Mouse (Mus musculus) spleen, adult 18-20 months (tissue): Measurements from ENCODE around the gene Mvb12b.

ENCODE experiments used
- DNase-seq, 2 experiments: peaks; one replicate each; pipeline ENCODE4 v3.0.0; 2022; ENCODE audit warnings: mixed read lengths in 2 of 2

The Mvb12b gene

DNA sequence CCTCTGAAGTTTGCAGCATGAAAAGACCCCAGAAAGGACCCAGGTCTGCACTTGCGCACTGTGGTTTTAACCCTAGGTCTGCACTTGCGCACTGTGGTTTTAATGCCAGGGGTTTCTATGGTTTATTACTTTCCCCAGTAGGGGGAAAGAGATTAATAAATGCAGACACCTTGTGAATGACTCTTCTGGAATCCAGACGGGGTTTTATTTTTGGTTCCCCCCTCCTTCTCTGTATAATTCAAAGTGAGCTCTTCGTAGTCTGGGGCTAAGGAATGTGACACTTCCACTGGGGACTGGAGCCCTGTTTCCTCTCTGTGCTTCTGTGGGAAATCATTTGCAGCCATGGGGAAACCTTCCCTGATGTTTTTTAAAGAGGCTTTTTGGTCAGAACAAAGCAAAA lies 113.6 kb downstream of the Mvb12b start:
- no peak for DNase-seq

DNA sequence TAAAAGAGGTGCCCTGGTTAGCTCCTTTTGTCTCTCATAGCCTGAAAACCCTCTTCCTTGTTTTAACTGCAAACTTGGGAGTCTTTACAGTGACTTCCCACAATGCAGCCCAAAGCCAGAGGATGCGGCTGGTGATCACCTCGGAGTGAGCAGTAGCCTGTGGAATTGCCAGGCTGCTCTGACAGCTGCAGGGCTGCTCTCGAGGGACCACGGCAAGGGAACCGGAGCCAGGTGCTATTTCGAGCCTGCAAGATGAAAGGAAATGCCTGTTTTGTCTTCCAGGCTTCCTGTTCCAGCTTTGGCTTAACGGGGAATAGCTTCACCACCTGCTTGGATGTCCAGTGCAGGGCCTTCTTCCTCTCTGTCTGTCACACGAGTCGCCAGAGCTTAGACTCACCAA lies 115.3 kb downstream of the Mvb12b start:
- no peak for DNase-seq

DNA sequence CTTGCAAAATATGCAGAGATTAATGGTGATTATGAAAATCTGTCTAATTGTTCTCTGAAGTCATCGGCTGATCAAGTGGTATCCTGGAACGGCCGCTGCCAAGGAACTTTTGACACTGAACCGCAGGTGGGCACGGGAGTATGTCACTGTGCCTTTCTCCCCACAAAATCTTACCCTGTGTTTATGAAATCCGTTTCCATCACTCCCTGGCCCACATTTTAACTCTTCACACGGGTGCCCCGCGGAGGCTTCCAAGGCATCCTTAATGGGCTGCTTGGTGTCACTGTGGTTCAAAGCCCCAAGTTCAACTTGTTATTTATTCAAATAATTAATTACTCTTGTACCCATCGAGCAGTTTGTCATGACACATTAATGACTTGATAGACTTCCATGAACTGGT lies 116.4 kb downstream of the Mvb12b start:
- DNase-seq = no peak

DNA sequence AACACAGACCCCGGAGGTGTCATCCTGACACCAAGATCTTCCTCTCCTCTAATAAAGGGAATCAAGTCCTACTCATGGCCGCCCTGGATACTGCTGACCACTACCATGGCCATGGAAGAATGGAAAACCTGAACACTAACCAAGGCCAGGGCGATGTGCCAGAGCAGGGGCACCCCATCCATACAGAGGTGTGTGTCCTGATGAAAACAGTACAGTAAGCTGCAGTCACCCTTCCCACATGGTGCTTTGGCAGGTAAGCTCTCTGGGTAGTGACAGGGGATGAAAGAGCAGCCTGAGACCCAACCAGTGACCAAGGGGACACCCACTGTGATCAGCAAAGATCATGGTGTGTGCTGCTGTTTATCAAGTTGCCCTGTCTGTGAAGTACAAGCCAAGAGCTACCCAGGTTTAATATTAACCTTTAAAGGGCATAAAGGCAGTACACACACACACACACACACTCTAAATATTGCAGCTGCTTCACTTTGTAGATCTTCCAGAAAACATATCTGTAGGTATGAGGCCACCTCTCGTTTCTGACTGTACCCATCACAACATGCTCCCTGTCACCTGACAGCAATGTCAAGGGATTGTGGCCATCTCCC lies 117.1 kb downstream of the Mvb12b start:
- no peak for DNase-seq

DNA sequence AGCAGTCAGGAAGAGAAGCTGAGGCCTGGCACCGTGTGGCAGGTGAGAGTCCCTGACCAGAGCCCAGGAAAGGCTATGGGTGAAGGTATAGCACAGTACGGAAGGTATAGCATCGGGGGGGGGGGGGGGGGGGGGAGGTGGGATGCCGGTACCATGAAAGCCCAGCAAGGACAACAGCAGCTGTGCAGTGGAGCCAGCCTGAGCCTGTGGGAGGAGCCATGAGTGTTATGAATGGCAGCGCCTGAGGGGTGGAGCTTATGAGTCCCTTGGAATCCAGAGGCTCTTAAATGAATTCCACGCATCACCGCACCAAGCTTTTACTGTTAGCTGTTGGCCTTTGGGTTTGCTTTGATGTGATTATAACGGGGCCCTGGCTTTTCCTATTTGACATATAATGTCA lies 123.3 kb downstream of the Mvb12b start:
- no peak for DNase-seq

DNA sequence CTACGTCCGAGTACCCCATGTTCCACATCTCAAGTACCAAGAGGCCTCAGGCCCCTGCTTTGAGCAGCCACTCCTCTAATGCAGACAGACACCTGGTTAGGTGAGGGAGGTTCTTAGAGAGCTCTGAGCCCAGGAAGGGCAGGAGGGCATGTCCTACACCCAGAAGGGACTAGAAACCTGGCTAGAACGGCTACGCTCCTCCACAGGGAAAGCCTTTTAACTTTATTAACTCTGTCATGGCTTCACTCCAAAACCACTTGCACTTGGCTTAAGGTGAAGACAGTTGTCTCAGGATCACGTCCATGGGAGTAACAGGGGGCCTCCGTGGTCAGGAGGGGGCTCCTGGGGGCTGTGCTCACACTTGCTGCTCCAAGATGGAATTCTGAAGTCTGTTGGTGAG lies 125.5 kb downstream of the Mvb12b start:
- DNase-seq = no peak

DNA sequence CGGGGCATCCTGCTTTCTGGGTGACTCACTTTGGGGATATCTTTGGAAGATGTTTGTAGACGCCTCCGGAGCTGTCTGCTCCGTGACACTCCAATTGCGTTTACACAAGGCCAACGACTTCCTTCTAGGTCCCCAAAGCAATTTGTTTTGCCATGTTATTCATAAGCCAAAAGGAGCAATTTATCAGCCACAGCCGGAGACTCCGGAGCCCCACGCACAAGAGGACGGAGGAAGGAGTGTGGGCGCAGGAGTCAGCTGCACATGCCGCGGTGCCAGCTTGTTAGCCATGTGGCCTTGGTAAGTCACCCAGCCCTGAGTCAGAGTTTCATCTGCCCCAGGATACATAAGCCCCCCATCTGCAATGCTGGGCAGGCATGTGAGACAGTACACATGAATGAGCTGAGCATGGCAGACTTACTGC lies 127.2 kb downstream of the Mvb12b start:
- DNase-seq = no peak

DNA sequence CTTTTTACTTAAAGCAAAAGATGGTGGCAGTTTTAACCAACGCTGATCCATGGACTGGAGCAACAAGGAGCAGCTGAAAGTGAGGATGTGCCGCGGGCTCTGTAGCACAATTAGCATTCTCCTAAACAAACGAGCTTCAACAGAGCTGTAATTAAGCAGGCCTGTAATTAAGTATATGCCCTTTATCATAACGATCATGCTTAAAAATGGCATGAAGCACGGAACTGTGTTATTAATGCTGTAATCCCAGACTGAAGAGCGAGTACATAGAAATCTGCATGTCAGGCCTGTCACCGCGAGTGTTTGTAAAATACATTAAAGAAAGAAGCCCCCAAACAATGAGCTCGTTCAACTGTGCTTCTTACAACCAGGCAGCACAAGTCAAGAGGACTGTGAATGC lies 128.3 kb downstream of the Mvb12b start:
- no peak for DNase-seq

DNA sequence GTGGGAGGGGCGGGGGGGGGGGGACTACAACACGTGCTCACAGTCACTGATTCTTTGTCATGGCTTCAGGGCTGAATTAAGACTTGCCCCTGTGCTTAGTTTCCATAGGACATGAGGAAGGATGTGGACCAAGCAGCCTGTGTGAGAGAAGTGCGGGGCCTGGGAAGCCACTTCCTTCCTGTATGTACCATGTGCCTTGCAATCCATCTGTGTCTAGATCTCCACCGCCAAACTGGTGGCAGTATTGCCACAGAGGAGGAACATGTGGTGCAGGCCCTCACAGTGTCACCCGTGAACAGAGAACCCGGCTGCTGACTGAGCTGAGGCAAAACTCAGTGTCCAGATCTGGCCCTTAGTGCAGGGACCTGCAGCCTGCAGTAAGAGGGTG lies 132.1 kb downstream of the Mvb12b start:
- DNase-seq = no peak

DNA sequence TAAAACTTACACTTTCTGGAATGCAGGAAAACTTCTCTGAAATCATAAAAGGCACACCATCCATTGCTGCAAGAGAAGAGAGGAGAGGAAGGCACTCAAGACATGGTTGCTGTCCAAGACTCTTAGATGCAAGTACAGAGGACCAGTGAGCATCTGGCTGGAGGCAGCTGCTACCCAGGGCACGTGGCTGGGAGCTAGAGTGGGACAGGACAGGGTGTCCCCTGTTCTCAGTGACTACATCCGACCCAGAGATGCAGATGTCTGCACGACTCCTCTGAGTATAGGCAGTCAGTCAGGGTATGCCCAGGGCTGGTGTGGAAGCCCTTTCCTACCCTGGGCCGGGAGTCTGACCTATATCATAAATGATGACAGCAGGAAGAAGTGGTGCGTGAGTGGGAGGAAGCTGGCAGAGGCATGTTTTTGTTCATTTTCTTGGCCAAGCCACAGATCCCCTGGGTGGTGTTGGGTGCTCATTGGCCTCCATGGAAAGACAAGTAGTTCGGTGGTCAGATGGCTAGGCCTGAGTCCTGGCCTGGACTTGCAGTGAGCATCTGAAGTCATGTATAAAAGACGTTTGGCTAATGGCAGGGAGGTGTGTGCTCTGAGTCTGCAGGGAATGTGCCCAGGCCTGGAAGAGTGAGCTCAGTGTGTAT lies 132.6 kb downstream of the Mvb12b start:
- no peak for DNase-seq

DNA sequence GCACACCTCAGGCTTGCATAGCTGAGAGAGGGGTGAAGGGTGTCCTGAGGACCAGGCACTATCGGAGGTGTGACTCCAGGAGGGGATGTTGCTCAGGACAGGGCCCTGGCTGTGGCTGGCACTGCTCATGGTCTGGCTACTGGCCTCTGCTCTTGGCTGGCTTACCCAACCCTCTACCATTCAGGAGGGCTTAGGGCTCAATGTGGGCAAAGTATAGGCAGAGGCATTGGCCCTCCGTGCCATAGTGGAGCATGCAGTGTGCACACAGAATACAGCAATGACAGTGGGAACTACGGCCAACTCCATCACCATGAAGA lies 133.5 kb downstream of the Mvb12b start:
- no peak for DNase-seq

DNA sequence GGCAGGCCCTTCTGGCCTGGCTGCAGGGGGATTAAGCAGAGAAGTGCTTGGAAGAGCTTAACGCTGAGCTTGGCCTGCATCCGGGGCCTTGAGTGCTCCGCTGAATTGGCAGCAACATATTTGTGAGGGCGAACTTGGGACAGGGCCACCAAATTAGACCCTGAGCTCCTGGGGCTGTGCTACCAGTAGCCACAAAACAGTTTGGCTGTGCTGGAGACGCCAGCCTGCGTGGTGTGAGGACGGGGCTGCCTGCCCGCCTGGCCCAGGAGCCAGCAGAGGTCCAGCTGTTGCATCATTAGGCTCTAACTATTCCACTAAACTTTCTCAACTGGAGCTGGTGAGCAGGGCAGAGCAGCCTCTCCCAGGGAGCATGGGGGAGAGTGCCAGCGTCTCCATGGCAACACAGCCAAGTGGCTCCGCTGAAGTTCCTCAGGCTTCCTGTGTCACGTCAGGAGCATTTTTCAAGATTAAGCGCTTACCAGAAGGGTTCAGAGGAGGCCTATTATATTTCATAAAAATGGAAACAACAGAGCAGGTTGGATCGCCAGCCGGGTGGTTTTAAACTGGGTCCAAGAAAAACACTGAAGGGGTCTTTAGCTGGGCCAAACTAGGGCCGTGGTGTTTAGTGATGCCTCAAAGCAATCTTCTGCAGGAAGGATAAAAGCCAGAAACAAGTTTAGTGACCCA lies 134.0 kb downstream of the Mvb12b start:
- peak; percentile 19 to 35 for DNase-seq

DNA sequence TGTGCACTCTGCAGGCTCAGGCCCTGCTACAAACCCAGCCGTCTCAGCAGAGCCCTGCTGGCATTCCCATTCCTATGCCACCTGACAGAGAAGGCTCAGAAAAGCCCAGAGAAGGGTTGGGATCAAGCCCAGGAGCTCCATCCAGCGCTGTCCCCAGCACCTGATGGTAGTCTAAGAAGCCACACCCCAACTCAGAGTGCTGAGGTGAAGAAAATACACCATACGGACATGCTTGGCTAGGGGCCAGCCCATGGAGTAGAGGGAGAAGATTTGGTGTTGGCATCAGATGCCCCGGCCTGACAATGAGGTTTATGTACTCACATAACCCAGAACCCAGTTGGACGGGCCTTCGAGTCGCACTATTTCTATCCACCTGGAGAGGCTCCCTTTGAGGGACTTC lies 137.1 kb downstream of the Mvb12b start:
- DNase-seq = no peak

DNA sequence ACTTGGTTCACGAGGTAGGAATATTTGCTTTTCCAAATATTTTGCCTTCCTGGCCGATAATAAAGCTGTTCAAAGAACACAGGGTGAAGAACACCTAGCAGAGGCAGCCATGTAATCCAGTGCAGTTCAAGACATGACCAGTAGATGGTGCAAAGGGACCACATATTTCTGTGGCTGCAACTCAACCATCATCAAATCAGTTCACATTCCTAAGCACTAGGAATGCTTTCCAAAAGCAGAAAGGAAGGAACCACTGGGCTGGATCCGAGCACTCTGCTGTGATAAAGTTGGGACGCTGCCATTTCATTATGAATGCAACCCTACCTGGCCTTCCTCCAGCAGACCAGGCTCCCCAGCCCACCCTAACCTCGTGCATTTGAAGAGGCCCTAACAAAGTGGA lies 141.3 kb downstream of the Mvb12b start:
- peak in 1 of 2 experiments; percentile 66 for DNase-seq

DNA sequence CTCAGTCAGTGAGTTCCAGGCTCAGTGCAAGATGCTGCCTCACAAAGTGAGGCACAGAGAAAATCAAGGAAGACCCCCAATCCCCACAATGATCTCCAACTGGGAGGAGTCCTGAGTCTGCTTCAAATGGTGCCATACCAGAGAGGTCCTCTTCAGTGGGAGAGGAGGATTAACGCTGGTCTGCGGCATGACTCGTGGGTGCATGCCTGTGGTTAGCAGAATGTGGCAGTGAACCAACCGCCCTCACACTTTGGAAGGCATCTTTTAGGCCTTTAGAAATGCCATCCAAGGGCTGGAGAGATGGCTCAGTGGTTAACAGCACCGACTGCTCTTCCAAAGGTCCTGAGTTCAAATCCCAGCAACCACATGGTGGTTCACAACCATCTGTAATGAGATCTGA lies 142.0 kb downstream of the Mvb12b start:
- DNase-seq = no peak

DNA sequence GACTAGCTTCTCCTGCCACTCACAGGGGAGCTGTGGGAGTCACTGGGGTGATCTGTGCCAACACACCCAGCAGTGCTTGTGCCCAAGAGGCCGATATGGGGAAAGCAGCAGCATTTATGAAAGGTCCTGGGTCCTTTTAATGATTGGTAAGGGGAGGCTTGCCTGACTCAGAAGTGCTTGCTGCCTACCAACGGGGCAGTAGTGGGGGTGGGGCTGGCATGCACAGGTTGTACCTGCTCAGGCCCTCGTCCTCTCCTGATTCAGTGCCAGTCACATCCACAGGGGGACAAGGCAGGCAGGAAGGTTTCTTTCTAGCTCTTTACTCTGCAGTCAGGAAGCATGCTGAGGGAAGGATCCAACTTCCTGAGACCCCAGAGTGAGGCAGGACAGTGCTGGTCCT lies 150.6 kb downstream of the Mvb12b start:
- DNase-seq = no peak

DNA sequence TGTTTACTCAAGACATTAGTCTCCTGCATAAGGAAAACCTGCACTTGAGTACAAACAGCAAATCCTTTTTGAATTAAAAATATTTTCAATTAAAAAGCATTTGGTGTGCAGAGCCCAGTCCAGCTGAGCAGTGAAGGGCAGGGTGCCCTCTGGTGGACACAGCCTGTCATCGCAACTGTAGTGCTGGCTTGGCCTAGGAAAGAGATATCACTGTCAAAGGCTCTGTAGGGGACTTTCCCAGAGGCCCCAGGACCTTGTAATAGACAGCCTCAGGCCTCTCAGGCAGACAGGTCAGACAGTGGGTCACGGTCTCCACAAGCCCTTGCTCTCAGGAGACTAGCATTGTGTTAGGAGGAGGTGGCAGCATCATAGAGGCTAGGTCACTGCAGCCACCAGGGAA lies 151.0 kb downstream of the Mvb12b start:
- peak; percentile 33 to 65 for DNase-seq

DNA sequence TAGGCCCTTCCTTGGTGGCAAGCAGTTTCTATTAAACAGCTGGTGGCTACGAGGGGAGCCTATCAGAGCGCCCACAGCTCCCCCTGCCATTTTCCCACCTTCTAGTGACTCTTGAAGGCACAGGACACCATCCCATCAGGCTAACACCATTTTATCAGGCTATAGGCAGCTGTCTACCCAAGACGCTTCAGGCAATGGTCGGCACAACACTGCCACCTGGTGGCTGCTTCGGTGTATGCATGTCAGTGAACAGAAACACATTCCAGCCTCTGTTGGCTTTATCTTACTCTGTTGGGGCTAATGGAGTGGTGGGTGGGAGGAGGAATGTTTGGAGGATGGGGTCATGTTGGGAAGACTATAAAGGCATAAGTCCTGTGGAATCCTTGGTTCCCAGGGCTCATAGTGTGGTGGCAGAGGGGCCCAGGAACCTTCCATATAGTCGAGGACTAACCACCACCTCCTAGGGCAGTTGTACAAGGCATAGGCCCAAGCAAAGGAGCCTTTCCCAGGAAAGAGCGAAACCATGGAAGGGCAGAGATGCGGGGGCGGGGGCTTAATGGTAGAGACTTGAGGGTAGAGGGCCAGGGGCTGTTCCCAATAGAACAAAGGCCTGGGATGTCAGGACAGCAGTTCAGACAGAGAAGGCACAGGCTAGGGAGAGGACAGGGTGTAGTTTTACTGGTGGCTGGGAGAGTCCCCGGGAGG lies 152.8 kb downstream of the Mvb12b start:
- peak; percentile 42 to 77 for DNase-seq

DNA sequence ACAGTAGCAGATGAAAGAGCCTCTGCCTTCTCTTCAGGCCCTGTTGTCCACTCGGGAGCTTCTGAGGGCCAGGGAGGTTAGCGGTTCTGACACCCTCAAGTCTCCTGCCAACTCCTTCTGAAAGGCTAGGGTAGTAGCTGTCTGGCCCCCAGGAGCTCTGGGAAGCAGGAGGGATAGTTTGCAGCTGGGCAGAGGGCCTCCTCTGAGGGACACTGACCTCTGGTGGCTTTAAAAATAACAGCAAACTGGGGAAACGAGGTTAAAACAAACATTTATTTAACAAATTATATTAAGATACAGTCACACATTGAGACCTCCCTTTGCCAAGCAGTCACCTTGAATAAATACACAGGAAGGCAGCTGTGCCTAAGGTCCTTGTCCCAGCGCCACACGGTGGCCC lies 158.0 kb downstream of the Mvb12b start:
- no peak for DNase-seq

DNA sequence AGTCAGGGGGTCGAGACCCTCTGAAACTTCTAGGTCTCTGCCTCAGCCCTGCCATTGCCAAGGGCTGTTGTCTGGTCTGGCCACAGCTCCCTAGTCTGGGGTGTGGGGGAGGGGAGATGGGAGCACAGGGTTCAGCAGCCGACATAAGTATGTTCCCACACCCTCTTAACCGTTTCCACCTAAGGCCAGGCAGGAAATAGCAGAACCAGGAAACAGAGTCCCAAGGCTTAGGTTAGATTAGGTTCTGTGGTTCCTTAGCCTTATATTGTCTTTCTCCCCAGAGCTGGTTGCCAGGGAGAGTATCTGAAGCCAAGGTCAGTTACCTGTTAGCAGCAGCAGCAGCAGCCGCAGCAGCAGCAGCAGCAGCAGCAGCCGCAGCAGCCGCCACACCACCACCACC lies 160.5 kb downstream of the Mvb12b start:
- no peak for DNase-seq

DNA sequence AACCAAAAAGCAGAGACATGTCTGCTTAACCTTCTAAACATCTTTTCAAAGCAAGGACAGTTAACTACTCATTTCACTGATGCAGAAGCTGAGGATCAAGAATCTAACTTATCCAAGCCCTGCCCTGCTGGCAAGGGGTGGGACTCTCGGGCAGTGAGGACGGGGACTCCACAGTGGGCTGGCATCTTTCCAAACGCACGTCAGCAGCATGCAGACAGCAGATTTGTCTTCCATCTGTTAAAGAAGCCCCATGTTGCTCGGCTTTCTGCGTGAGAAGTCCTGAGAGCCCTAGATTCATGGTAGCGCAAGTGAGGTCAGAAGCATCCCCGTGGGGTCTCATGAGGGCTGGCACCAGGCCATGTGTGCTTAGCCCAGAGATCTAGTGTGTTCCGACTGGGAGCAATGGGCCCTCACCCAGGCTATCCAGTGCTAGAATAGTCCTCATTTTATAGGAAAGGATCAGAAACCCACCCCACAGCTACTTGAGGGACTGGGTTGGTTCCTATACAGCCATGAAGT lies 167.3 kb downstream of the Mvb12b start:
- DNase-seq = no peak

DNA sequence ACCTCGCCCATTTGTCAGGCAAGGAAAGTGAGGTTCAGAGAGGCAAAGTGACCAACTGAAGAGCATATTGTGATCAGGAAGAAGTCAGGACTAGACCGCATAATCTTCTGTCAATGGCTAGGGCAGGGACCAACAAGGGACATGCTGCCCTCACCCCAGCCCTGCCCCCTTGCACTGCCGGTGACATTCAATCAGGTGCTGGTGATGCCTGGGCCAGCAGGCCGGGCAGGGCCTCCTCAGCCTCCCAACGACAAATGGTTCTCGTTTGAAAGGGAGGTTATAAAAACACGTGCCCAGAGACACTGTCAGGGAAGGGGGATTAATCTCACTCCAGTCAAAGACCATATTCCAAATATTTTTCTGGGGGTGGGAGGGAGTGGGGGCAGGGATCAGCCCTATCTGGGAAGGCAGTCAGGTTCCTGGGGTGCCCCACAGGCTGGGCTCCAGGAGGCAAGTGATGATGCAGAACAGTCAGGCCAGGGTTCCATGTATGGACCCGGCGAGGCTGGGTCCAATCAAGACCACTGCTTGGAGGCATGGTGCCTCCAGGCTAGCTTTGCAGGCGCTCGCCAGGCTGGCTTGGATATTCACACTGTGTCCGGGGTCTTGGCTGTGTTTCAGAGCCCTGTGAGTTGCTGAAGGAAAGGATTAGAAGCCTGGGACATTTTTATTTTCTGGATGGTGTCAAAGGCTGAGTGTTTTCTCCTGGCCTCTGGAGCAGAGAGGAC lies 168.2 kb downstream of the Mvb12b start:
- no peak for DNase-seq

DNA sequence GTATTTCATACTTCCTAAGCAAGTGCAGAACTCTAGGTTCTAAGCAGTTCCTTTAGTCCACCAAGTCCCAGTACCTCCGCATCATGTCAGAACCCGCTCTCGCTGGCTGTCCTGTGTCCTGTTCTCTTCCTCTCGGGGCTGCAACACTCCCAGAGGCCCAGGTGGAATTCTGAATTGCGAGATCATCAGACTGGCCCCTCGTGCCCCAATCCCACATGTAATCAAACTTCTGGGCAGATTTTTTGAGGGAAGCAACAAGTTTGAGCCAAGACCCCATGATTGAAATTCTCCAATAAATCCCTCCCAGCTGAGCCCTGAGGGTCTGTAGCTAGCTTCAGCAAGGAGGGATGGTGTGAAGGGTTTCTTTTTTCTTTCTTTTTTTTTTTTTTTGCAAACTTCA lies 169.2 kb downstream of the Mvb12b start:
- no peak for DNase-seq
